Mouse (Mus musculus) intestine, embryonic 15.5 days (tissue): Measurements from ENCODE around the gene 4930435E12Rik. TPM values are rescaled to one million over a fixed set of nuclear protein-coding genes. Genes with fewer than 3 reads are reported as not detected.

Experiments
- ATAC-seq: fragments of 200-750 bp; cut with Nextera tagmentation; 2 replicates; pipeline ENCODE4 v1.8.0; 2017; ENCODE audit warnings: moderate TSS enrichment, moderate library complexity
- H3K27ac ChIP-seq: fragments of 300-500 bp; sonication (generic); 2 replicates; pipeline ENCODE4 v1.5.1; 2015; ENCODE audit warnings: mild to moderate bottlenecking, inconsistent platforms
- H3K27me3 ChIP-seq: fragments of 300-500 bp; sonication (generic); replicated peaks from 2 replicates; pipeline ENCODE4 v1.6.1; 2015; ENCODE audit warnings: inconsistent platforms
- H3K36me3 ChIP-seq: fragments of 300-500 bp; sonication (generic); 2 replicates; pipeline ENCODE4 v1.6.1; 2015; ENCODE audit warnings: inconsistent platforms
- H3K4me1 ChIP-seq: fragments of 300-500 bp; sonication (generic); replicated peaks from 2 replicates; pipeline ENCODE4 v1.6.1; 2015; ENCODE audit warnings: inconsistent platforms
- H3K4me2 ChIP-seq: fragments of 300-500 bp; sonication (generic); replicated peaks from 2 replicates; pipeline ENCODE4 v1.6.1; 2015; ENCODE audit warnings: mild to moderate bottlenecking, inconsistent platforms
- H3K4me3 ChIP-seq: fragments of 300-500 bp; sonication (generic); replicated peaks from 2 replicates; pipeline ENCODE4 v1.5.1; 2015; ENCODE audit warnings: inconsistent platforms
- H3K9ac ChIP-seq: fragments of 300-500 bp; sonication (generic); 2 replicates; pipeline ENCODE4 v1.6.1; 2015; ENCODE audit warnings: inconsistent platforms
- H3K9me3 ChIP-seq: fragments of 300-500 bp; sonication (generic); 2 replicates; pipeline ENCODE4 v1.6.1; 2016; ENCODE audit warnings: inconsistent platforms
- WGBS: fragments of 180-500 bp; shearing (Covaris S2); methylation state at CpG from one replicate; pipeline ENCODE4 v1.1.7; 2015; 5-methylcytosine and 5-hydroxymethylcytosine counted together
- polyA plus RNA-seq: library from polyadenylated mRNA; unstranded; fragments of >200 nt; fragmentation: Nextera tagmentation; extraction: Ambion mirVana; gene quantifications from 2 replicates; pipeline ENCODE4 v1.2.1, GENCODE M21; 2015

4930435E12Rik gene
- polyA plus RNA-seq, 1 experiment from 2014 or later = not detected

DNA sequence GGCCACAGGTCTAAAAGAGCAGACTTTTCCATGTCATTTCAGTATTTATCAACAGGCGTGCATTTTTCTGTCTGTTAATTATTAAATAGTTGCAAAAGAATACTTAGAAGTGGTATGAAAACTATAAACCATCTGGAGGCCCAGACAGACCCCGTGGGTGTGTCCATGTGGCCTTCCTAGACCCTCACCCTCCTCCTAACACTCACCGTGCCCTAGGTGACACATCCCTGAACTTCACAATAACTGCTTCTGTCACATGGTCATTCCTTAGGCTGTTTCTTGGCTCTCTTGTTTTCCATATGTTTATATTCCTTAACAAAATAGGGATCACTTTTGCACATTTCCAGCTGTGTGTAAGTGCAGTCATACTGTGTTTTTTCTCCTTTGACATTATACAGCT is 61.9 kb downstream of the 4930435E12Rik start:
- Histone ChIP-seq H3K27me3 (no peaks in the 10 kb centered on the region), H3K4me1 (no peaks in the 10 kb centered on the region), H3K9ac (no peak overlapping the region), H3K36me3 (peaks cover 5% of the 10 kb centered on the region; the same call in 1 of the 2 replicates), H3K4me3 (no peak overlapping the region), H3K27ac (no peak overlapping the region), H3K9me3 (no peaks in the 10 kb centered on the region), H3K4me2 (no peak overlapping the region)
- ATAC-seq = no peak
- 55% methylated on average over 3 of the region's 3 CpGs for WGBS

DNA sequence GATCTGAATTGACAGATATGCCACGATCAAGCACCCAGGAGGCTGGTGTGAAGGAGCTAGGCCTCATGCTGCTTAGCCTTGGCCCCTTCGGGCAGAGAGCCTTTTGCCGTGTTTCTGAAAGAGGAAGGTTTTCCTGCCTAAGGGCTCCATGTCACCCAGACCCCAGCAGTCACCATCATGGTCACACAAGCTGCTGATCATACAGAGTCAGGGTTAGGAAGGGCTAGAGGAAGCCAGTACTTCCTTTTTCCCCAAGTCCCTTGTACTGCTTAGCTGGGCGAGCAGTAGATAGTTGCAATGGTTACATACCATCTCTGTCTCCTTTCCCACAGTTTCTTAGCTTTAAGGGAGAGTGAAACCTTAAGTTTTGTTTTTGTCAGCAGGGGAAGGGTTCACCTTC is 65.0 kb downstream of the 4930435E12Rik start:
- H3K4me3 ChIP-seq = no peak overlapping the region
- H3K9ac ChIP-seq = no peak overlapping the region
- 84% methylated on average over 4 of the region's 4 CpGs for WGBS
- no peak overlapping the region for H3K27ac ChIP-seq
- H3K9me3 ChIP-seq = no peaks in the 10 kb centered on the region
- H3K36me3 ChIP-seq = peaks cover 9% of the 10 kb centered on the region; the same call in 1 of the 2 replicates
- no peak for ATAC-seq
- H3K4me2 ChIP-seq = no peak overlapping the region
- no peaks in the 10 kb centered on the region for H3K27me3 ChIP-seq
- H3K4me1 ChIP-seq = no peaks in the 10 kb centered on the region

DNA sequence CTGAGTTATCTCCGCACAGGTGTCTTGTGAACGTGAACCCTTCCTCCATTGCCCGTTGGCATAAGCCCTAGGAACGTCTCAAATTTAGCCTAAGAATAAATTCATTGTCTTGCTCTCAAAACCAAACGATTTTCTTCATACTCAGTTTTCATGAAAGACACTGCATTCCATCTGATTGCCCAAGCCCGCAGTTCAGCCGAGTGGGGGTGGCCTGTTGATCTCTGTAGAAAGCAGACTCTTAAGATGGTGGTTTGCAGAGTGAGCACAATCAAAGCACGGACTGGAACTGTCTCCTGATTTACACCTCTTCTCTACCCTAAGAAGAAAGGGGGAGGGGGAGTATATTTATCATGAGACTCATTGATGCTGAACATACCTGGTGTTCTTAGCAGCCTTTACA is 66.1 kb downstream of the 4930435E12Rik start:
- H3K4me2 ChIP-seq = no peak overlapping the region
- H3K4me1 ChIP-seq = no peaks in the 10 kb centered on the region
- H3K27me3 ChIP-seq = no peaks in the 10 kb centered on the region
- no peak overlapping the region for H3K4me3 ChIP-seq
- H3K9me3 ChIP-seq = no peaks in the 10 kb centered on the region
- H3K27ac ChIP-seq = no peak overlapping the region
- 91% methylated on average over 8 of the region's 8 CpGs for WGBS
- H3K9ac ChIP-seq = no peak overlapping the region
- no peak for ATAC-seq
- H3K36me3 ChIP-seq = peaks cover 3% of the 10 kb centered on the region; the same call in 1 of the 2 replicates

Other genes starting within 250 kb of the 4930435E12Rik start
- gene Arhgap31, start 115.5 kb downstream of the 4930435E12Rik start, polyA plus RNA-seq = 6.8 and 7.6 TPM in 2 replicates
- gene B4galt4, start 86.5 kb downstream of the 4930435E12Rik start, polyA plus RNA-seq = 21.5 and 22.1 TPM in 2 replicates
- 14.4 and 16.8 TPM in 2 replicates for gene Upk1b, start 28.4 kb downstream of the 4930435E12Rik start, polyA plus RNA-seq
- gene Igsf11, start 63.9 kb upstream of the 4930435E12Rik start, polyA plus RNA-seq = 1.7 TPM in 2 replicates